Mouse (Mus musculus) activated CD4-positive, CD25-positive, alpha-beta regulatory T cell, adult 4 months (primary cell): ENCODE results near the gene Tpst2. TPM values are rescaled to one million over a fixed set of nuclear protein-coding genes. Genes with fewer than 3 reads are reported as not detected.

Source experiments
- ATAC-seq: one replicate; pipeline ENCODE4 v1.8.0; 2017
- polyA plus RNA-seq, 2 experiments: library from polyadenylated mRNA; unstranded; fragments of 100-300 nt; shearing (Covaris generic); gene quantifications; one replicate each; pipeline ENCODE4 v1.2.1; 2017

Gene Tpst2
- polyA plus RNA-seq, result 10 to 100 TPM; 75.0 to 86.1 TPM

DNA sequence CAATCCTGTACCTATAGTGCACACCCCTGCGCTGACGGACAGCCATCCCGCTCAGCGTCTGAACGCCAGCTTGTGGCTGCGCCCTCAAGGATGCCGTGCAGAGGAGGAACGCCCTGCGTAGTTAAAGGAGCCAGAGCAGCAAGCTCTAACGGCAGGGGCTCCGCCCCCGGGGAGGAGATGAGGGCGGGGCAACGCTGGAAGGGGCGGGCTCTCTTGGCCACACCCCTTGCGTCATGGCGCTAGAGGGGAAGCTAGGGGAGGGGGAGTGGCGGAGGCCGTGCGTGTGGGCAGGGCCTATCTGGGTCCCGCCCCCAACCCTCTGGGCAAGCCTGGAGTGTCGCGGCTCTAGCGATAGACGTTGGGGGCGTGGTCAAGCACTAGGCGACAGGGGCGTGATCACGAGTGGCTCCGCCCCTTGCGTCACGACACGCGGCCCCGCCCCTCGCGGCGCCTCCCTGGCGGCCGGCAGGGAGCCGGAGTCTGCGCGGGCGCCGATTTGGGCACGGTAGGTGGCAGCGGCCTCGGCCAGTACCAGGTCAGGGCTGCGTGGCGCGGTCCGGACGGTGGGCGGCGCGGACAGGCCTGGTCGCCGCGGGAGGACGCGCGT is at the start of gene Tpst2:
Tpst2 (plus strand) TSS at position 425 of the 607 bp plus-strand sequence.
- ATAC-seq, result peak; percentile 59

DNA sequence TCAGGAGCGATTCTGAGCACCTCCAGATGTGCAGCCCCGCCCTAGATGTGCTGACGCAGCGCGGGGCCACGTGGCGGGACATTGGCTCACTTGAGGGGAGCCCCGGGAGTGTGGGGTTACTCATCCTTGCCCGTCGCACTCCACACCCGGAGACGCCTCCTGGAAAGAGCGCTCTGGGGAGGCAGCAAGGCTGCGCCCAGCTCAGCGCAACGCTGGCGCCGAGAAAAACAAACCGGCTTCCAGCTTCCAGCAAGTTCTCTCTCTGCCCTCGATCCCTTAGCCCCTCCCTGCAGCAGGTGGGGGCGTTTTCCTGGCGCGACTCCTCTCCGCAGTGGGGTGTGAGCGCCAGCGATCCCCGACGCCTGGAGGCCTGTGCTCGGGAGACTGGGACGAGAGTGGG is 49.1 kb upstream of the Tpst2 start:
- ATAC-seq, result no peak

DNA sequence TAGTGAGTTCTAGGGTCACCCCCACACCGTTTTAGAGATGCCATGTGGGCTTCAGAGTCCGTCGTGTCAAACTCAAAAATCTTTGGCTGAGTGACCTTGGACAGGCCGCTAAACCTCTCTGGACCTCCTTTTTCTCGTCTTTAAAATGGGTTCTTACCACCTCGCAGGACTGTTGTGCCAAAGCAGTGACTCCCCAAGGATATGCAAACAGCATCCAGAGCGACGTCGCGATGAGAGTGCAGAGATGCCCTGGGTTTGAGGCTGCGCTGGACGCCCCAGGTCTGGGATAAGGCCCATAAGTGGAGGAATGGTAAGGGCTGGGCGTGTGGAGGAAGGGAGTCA is 48.6 kb upstream of the Tpst2 start:
- ATAC-seq, result no peak

DNA sequence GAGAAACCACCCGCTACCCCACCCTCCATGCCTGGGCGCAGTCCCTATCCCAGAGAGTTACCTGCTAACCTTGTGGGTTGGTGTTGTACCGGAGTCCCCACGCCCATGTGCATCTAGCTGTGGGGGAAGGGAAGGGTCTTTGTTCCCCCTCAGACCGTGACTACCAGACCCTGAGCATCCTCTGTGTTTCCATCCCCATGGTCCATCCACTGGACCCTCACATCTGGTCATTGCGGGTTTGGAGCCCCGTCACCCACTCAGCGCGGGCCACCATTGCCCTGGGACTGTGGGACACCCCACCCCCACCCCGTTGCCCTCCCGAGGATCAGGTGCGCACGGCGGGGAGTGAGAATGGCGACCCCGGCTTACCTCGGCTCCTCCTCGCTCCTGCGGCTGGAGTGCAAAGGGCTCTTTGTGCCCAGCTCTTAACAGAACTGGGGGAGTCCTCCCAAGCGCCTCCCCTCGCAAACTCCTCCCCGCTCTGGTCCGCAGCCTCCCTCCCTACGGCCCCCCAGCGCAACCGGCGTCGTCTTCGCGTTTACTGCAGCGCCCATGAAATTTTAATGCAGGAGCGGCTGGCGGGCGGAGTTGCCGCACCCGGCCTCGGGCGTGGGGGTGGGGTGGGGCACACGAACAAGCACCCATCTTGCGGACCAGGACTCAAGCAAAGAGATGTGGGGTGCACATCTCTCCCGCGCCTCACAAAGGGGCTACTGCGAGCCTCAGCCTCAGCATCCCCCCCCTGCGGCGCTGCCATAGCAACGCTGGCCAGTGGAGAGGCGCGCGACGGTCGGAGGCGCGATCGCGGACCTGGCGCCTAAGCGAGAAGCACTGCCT is 48.0 kb upstream of the Tpst2 start:
- ATAC-seq, result no peak

DNA sequence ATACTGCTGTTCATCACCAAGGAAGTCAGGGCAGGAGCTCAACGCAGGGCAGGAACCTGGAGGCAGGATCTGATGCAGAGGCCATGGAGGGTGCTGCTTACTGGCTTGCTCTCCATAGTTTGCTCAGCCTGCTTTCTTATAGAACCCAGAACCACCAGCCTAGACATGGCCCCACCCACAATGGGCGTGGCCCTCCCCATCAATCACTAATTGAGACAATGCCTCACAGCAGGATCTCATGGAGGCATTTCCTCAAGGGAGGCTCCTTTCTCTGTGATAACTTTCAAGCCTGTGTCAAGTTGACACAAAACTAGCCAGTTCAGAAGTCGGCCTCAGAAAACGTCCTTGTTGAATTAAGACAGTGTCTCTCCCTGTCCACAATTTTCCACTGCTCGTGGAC is 40.7 kb upstream of the Tpst2 start:
- no peak for ATAC-seq

DNA sequence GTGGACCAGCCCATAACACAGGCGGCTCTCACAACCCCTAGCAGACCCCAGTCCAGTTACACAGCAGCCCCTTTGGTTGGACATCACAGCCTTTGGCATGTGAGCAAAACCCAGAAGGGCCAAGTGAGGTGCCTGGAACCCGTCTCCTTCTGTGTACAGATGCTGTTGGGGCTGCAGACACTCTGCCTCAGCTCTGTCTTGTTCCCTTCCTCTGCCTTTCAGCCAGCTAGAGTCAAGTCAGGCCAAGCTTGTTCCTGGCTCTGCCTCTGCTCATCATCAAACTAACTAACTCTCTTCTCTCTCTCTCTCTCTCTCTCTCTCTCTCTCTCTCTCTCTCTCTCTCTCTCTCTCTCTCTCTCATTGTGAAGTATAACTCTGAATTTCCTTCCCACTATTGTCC is 39.9 kb upstream of the Tpst2 start:
- ATAC-seq, result no peak

DNA sequence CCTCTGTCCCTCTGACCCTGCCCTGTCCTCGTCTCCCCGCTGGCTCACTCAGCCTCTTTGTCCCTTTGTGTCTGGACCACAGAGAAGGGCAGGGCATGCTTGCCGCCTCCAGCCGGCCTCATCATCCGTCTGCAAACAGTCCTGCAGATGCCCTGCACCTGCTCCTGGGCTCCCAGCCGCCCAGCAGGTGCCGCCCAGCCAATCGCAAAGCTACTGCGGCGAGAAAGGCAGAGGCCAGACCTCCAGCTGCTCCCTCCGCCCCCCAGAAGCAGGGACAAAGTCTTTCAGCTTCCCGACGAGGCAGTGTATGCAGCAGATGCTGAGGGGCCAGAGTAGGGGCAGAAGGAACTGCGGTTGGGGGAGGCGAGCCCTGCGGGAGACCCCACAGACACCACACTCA is 39.1 kb upstream of the Tpst2 start:
- no peak for ATAC-seq

DNA sequence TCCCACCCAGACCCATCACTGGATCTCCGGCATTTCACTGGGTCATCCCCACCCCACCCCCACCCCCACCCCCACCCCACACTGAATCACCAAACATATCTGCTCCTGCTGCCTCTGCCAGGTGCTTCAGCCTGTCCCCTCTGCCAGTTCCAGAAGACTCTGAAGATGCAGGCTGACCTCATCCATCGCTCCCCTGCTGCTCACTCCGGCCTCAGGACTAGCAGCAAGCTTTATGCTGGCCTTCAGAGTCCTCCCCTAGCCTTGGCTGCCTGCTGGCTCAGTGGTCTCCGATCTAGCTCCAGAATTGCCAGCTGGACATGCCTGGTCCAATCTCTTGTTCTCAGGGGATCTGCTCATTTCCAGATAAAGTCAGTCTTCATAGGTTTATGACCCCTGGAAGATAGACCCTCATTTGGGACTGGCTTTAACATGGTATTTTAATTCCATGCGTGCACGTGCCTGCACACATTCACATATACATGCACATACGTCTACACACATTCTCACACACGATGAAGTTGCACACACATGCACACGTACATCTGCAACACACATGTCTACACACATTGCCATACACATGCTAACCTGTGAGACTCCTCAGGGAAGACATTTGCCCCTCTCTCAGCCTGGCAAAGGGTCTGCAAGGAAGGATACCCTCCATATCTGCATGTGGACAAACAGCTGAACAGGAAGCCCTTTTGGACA is 38.5 kb upstream of the Tpst2 start:
- no peak for ATAC-seq

DNA sequence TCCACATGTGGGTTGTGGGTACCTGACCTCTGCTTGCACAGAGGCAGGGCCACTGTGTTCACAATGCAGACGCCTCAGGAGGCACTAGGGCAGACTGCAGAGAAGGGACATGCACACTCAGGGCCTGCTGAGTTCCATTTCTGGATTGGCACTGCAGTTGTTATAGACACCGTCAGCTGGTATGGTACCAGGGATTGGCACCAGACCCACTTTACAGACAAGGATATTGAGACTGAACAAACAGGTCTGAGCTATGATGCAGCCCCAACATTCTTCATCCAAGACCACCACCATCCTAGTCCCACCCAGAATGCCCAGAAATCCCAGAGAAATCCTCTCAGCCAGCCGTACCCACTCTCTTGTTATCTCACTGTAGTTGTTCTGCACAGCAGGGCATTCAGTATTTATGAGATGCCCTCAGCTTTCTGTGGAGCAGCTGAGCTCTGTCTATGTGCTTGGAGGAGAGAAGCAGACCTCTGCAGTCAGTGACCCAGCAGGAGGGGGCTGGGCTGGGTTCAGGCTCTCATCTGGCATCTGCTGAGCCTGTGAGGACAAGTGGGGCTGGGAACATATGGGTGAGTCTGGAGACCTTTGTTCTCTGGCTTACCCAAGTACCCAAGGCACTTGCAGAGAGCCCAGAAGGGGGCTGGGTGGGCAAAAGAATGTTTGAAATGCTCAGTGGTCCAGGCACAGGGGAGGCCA is 37.6 kb upstream of the Tpst2 start:
- ATAC-seq, result no peak

DNA sequence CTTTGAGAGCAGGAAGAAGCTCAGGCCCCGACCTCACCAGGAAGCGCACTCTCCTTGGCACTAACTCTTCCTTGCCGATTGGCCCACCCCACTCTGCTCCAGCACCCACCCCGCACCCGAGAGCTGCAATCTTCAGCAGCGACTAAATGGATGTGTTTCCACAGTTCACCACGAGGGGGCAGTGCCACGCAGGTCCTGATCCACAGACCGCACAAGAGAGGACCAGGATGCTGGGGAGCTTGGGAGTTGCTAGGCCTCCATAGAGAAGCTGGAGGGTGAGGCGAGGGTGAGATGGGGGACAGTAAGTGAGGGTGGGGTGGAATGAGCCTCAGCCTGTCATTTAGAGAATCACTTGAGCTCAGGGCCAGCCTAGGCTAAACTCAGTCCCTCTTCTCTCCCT is 35.7 kb upstream of the Tpst2 start:
- ATAC-seq, result peak; percentile 57

DNA sequence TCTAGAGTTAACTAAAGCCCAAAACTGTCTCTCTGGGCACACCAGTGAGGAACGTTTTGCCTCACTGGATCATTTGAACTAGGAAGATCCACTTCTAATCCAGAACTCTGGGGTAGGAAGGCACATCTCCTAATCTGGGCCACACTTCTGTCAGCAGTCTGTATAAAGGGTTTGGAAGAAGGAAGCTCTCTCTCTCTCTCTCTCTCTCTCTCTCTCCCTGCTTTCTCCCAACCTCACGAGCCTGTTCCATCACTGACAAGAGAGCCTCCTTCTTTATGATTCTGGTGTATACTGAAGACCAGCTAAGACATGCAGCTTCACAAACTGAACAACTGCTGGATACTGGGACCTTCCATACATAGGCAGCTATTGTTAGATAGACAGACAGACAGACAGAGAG is 34.6 kb upstream of the Tpst2 start:
- no peak for ATAC-seq

DNA sequence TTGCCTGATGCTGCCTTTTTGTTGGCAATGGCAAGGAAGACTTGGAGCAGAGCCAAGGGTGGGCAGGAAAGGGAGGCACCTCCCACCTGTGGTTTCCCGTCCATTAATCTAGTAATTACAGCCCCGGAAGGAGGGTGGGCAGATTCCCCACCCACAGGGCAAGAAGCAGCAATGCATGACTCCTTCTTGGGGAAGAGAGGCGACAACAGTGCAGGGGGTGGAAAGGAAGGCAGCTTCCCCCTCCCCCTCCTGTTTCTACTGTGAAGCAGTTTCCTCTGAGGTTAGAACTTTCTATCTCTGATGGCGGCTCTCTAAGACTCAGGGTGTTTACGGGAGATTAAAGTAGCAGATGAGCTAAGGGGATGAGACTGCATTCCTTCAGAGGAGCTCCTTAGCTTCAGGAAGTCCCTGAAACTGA is 34.1 kb upstream of the Tpst2 start:
- peak; percentile 83 for ATAC-seq

DNA sequence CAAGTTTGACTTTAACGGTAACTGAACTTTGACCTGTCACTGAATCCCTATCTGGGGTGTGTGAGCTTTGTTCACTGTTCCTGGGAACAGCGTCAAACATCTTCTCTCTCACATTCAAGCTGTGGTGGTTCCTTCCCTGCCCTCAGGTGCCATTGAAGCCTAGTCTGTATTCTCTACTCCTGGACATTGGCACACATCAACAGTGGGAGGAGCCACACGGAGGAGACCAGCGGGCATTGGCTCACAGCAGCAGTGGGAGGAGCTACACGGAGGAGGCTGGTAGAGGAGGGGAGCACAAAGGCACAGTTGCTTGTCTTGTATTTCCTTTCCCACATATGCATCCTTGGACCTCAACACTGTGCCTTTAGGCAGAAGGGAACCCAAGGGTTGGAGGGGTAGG is 33.5 kb upstream of the Tpst2 start:
- ATAC-seq, result no peak

DNA sequence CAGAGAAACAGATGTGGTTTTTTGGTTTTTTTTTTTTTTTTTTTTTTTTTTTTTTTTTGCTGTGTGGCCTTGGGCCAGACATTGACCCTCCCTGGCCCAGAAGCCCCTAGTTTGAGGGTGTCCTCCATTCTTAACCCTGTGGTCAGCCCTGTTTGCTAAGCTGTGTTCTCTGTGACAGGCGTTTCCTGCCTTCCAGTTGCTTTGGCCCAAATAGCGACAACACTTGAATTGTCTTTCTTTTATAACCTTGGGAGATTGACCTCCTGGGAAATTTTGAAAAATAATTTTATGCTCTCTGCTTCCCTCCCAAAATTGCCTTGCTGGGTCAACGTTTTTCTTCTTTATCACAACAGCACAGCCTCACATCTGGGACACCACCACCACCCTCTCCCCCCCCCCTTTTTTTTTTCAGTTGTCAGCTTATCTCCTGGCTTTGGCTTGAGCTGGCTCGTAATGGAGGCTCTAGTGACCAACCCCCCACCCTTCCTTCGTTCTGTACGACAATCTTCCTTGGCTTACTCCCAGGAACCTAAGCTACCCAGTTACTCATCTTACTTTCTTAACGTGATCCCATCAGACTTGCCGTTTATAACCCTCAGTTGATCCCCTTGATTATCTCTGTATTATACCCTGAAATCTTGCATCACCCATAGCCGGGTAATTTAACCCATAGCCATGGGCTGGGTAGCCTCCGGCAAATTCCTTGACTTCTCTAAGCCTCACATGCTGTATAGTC is 32.8 kb upstream of the Tpst2 start:
- no peak for ATAC-seq

DNA sequence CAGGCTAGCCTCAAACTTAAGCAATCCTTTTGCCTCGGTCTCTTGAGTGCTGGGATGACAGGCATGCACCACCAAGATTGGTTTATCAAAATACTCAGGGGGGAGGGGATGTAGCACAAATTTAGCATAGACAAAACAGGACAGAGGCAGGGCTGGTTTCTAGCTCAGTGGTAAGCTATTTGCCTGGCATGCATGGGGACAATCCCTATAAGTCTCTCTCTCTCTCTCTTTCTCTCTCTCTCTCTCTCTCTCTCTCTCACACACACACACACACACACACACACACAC is 32.3 kb upstream of the Tpst2 start:
- no peak for ATAC-seq

DNA sequence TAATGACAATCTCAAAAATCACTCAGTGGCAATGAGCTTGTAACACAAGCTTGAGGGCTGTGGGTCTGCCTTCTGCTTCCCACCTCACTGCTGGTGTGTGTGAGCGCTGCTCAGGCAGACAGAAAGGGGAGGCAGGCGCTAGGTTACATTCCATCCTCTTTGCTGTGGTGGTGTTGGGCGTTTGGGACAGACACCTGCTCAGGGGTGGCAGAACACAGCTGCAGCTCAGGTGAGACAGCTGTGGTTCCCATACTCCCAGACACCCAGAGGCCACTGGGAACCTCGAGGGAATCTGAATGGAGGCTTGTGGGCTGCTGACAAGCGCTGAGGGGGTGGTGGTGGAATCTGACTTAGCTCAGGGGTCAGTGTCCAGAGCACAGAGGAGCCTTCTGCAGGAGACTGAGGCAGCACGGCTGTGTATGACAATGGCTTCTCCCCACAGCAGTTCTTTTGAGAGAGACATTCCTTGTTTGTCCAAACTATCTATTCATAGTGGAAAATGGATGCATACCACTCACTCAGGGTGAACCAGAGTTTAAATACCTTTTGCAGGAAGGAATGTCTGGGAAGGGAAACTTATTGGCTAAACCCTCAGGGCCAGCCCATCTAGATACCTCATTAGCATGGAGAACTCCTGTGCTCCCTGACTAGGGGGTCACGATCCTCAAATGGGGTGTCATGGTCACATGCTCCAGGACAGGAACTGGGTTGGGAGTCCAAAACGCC is 31.4 kb upstream of the Tpst2 start:
- ATAC-seq, result no peak

DNA sequence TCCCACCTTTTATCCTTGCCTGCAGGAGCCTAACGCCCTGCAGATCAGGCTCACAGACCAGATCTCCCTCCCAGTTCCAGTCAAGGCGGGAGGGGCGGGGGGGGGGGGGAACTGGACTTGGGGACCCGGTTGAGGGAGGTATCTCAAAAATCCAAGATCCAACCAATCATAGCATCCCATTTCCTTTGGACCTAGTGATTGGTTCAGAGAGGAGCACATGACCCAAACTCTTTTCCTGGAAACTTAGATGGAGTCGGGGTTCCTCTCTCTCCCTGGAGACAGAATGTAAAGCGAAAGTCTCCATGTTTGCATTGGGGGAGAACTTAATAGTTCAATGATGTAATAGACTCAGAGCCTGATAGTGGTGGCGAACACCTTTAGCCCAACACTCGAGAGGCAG is 29.1 kb upstream of the Tpst2 start:
- no peak for ATAC-seq

DNA sequence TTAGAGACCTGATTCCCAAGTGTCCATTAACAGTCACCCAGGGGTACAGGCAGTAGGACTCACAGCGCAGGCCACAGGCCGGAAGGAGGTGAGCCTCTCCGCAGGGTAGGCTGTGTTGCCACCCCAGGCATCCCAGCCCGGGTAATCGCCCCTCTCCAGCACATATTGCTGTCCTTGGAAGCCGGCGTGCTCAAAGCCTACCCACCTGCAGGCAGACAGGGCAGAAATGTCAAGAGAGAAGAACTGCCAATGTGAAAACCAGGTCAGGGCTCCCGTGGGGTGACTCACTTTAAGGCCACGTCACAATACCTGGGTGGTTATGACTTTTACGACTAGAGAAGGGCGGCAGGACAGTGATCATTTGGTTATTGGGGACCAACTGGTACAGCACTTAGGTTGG is 27.4 kb upstream of the Tpst2 start:
- ATAC-seq, result no peak

DNA sequence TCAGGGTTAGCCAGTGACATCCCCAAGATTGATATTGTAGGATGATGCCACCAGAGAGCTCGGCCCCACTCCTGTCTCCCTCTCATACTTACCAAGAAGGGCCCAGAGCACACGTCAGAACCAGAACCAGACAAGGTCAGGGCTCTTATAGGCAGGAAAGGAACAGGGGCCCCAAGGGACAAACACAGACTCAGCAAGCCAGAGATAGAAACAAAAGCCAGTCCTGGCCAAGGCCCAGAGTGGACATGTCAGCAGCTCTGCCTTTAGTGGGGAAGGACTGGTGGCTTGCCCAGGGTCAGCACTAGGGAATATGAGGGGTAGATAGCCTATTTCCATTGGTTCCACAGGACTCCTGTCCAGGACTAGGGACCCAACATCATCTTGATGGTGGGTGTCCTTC is 24.1 kb upstream of the Tpst2 start, which contains the start of gene Cryba4:
Cryba4 (minus strand) TSS at position 119 of the 400 bp plus-strand sequence.
- ATAC-seq, result no peak

DNA sequence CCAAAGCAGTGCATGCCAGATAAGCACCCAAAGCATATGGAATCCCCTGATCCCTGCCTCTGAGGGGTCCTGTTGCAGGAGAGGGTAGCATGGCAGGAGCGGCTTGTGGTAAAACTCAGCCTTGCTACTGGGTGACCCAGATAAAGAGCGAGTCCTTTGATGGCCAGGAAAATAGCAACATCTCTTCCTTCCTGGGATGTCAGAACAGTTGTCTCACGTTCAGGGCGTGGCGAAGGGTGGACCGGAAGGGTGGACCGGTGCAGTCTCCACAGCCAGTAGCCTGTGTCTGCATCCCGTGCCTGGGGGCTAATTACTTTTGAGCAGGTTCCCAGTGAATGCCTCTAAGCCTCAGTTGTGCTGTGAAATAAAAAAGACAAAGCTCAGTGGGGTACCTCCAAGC is 23.3 kb upstream of the Tpst2 start:
- peak; percentile 86 for ATAC-seq

DNA sequence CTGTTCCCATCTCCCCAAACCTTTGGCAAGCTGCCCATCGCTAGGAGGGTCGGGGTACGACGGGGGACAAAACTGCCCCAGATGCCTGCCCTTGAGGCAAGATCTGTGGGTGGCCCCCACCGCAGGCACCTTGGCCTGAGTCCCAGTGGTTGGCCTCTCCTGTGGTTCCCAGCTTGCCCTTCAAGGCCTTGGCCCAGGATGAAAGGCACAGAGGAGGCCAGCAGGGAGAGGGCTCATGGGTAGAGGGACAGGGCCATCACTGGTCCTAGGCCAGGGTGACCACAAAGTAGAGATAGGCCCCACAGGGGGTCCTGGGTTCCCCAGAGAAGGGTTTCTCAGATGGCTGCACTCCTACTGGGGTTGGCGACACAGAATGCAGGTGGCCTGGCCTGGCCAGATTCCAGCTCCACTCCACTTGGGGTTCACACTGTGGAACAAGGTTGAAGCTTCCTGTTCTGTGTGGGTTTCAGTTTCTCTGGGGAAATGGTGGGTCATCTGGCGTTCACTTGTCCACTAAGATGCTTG is 22.1 kb upstream of the Tpst2 start:
- no peak for ATAC-seq

DNA sequence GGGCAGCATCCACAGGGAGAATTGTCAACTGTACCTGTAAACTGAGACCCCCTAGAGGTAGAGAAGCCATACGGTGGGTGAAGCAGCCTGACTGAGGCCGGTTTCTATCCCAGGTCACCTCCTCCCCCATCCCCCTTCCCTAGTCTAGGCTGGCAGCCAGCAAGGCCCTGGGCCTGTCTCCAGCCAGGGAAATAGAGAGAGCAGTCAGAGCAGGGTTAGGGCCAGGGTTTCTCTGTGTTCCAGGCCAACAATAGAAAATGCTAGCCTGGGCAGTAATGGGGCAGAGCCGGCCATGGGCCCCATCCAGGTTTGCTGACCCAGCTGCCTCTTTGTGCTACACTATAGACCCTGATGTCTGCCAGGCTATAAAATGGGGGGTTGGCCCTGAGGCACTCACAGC is 21.1 kb upstream of the Tpst2 start, which contains the start of gene Crybb1:
Crybb1 (plus strand) TSS at position 390 of the 400 bp plus-strand sequence.
- no peak for ATAC-seq
